Mouse (Mus musculus): ENCODE data around the gene Rpl15. TPM values are rescaled to one million over a fixed set of nuclear protein-coding genes. Genes with fewer than 3 reads are reported as not detected.
"Not testable (repeated sequence)": the region's sequence is repeated elsewhere in the genome, so short reads cannot be mapped to it uniquely, and the experiment has no call there.

The Rpl15 gene
- polyA plus RNA-seq, 1 experiment from 2014 or later = 203 TPM

DNA sequence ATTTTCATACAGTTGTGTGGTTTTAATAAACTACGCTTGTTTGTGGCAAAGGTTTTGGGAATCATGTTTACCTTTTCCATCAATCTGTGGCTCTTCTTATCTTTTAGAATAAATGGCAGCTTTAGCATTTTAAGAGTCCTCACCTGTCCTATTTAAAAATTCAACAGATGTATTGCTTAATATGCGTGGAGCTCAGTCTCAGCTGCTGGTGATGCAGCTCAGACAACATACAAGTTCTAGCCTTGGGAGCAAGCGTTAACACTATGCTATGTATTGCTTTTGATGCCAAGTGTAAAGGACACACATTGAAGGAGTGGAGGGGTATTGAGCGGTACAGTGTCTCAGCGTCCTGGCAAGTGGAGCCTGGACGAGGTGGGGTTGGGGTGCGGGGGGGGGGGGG is 475 bp upstream of the Rpl15 start:
- Histone ChIP-seq H3K36me3 (ENCODE audit: control insufficient read depth, insufficient read depth) (peaks cover 16% of the 10 kb centered on the region; the same call in 1 of the 2 replicates), H3K4me2 (ENCODE audit: low read depth, low read length) (peak overlapping the region; percentile 84), H3K4me1 (ENCODE audit: control insufficient read depth, insufficient read depth, low read length) (peaks cover 12% of the 10 kb centered on the region), H3K4me3 (ENCODE audit: low read length) (peak overlapping the region; percentile 97), H3K27me3 (ENCODE audit: control insufficient read depth, insufficient read depth, low read length) (no peaks in the 10 kb centered on the region), H3K9ac (ENCODE audit: low read length) (peak overlapping the region; percentile 92), H3K9me3 (replicated peaks; ENCODE audit: control insufficient read depth, low read length) (no peaks in the 10 kb centered on the region), H3K27ac (ENCODE audit: low read length) (no peak overlapping the region)
- 6% methylated on average over 7 of the region's 7 CpGs for WGBS
- no peak for ATAC-seq (replicated peaks; ENCODE audit: extremely low read depth, insufficient read depth, low FRiP score)

DNA sequence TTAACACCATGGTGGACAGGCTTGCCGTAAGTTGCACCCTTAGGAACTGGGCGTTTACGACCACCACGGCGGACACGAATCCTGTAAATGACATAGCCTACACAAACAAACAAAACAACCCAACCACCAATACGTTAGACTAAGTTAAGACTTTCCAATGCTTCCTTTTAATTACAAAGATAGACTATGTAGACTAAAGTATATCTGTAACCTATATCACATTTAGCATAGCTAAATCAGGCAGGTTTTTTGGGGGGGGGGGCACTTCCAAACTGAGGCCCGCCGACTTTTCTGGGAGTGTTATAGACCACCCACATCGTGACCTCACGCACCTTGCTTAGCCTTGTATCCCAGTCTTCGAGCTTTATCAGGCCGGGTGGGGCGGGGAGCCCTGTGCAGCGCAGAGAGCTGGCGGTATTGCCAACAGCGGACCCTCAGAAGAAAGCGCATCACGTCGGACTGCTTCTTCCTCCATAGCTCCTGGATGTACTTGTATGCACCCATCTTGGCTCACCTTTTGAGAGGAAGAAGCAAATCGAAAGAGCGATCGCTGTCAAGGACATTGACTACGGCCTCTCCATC is 1.2 kb downstream of the Rpl15 start:
- not testable (repeated sequence) for H3K9me3 ChIP-seq (replicated peaks; ENCODE audit: control insufficient read depth, low read length); H3K27me3 ChIP-seq (ENCODE audit: control insufficient read depth, insufficient read depth, low read length); ATAC-seq (replicated peaks; ENCODE audit: extremely low read depth, insufficient read depth, low FRiP score)
- Histone ChIP-seq H3K4me2 (ENCODE audit: low read depth, low read length) (peak overlapping the region; percentile 90), H3K27ac (ENCODE audit: low read length) (peak overlapping the region; percentile 86), H3K9ac (ENCODE audit: low read length) (peak overlapping the region; percentile 99), H3K4me1 (ENCODE audit: control insufficient read depth, insufficient read depth, low read length) (peaks cover 12% of the 10 kb centered on the region), H3K4me3 (ENCODE audit: low read length) (peak overlapping the region; percentile 97), H3K36me3 (ENCODE audit: control insufficient read depth, insufficient read depth) (peaks cover 18% of the 10 kb centered on the region; the same call in 1 of the 2 replicates)
- WGBS = under 1% methylated on average over 22 of the region's 24 CpGs

DNA sequence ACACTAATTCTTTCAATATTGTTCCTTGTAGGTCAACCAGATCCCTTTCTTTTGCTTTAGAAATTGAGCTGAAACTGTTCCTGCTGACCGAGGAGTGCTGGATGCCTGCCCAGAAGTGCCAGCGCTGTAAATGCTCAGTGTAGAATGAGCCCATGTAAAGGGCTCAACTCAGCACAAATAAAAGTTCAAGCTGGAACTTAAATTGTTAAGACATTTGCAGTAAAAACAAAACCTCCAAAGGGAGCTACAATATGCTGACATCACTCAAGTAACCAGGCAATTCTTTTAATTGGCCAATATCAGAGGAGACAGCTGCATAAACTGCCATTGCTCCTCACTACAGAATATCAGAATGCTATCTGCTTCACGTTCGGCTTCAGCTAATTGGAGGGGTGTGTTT is 7.8 kb downstream of the Rpl15 start:
- ATAC-seq (replicated peaks; ENCODE audit: extremely low read depth, insufficient read depth, low FRiP score) = peak; percentile 45; the same call in 1 of the 2 replicates
- 20% methylated on average over 4 of the region's 4 CpGs for WGBS
- Histone ChIP-seq H3K4me1 (ENCODE audit: control insufficient read depth, insufficient read depth, low read length) (peaks cover 4% of the 10 kb centered on the region), H3K27me3 (ENCODE audit: control insufficient read depth, insufficient read depth, low read length) (no peaks in the 10 kb centered on the region), H3K4me2 (ENCODE audit: low read depth, low read length) (peak overlapping the region; percentile 13; the same call in 1 of the 2 replicates), H3K4me3 (ENCODE audit: low read length) (no peak overlapping the region), H3K9ac (ENCODE audit: low read length) (no peak overlapping the region; the same call in 1 of the 2 replicates), H3K36me3 (ENCODE audit: control insufficient read depth, insufficient read depth) (peaks cover 15% of the 10 kb centered on the region; the same call in 1 of the 2 replicates), H3K9me3 (replicated peaks; ENCODE audit: control insufficient read depth, low read length) (no peaks in the 10 kb centered on the region; the same call in 1 of the 2 replicates), H3K27ac (ENCODE audit: low read length) (peak overlapping the region; percentile 27; the same call in 1 of the 2 replicates)

DNA sequence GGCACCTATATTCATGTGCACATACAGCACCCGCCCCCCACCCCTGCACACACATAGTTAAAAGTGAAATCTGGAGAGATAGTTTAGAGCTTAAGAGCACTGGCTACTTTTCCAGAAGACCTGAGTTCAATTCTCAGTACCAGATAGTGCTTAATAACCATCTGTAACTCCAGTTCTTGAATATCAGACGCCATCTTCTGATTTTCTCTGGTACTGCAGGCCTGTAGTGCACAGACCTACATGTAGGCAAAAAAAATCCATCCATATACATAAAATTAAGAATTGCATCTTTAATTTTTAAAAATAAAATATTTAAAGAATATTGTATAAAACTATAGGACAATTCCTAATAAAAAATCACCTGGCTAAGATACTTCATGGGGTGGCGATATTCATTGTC is 10.0 kb downstream of the Rpl15 start:
- H3K4me2 ChIP-seq (ENCODE audit: low read depth, low read length) = no peak overlapping the region
- no peak for ATAC-seq (replicated peaks; ENCODE audit: extremely low read depth, insufficient read depth, low FRiP score)
- H3K36me3 ChIP-seq (ENCODE audit: control insufficient read depth, insufficient read depth) = no peaks in the 10 kb centered on the region
- no peak overlapping the region for H3K9ac ChIP-seq (ENCODE audit: low read length)
- H3K4me1 ChIP-seq (ENCODE audit: control insufficient read depth, insufficient read depth, low read length) = peaks cover 3% of the 10 kb centered on the region
- H3K4me3 ChIP-seq (ENCODE audit: low read length) = no peak overlapping the region
- no peaks in the 10 kb centered on the region for H3K27me3 ChIP-seq (ENCODE audit: control insufficient read depth, insufficient read depth, low read length)
- H3K27ac ChIP-seq (ENCODE audit: low read length) = no peak overlapping the region
- no peaks in the 10 kb centered on the region; the same call in 1 of the 2 replicates for H3K9me3 ChIP-seq (replicated peaks; ENCODE audit: control insufficient read depth, low read length)
- 84% methylated on average over 3 of the region's 3 CpGs for WGBS

DNA sequence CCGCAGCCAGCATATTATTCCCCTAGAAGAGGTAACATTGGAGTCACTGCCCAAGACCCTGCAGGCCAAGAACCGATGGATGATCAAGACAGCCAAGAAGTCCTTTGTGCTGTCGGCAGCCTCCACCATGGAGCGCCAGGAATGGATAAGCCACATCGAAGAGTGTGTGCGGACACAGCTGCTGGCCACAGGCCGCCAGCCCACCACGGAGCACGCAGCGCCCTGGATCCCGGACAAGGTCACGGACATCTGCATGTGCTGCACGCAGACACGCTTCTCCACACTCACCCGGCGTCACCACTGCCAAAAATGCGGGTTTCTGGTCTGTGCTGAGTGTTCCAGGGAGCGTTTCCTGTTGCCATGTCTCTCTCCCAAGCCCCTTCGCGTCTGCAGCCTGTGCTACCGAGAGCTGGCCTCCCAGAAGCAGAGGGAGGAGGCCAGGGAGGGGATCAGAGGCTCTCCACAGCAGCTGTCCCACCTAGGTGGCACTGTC is 28.5 kb downstream of the Rpl15 start:
- H3K9ac ChIP-seq (ENCODE audit: low read length) = no peak overlapping the region
- no peak overlapping the region for H3K4me3 ChIP-seq (ENCODE audit: low read length)
- H3K9me3 ChIP-seq (replicated peaks; ENCODE audit: control insufficient read depth, low read length) = no peaks in the 10 kb centered on the region
- 74% methylated on average over 21 of the region's 21 CpGs for WGBS
- no peak overlapping the region for H3K27ac ChIP-seq (ENCODE audit: low read length)
- no peak for ATAC-seq (replicated peaks; ENCODE audit: extremely low read depth, insufficient read depth, low FRiP score)
- H3K4me2 ChIP-seq (ENCODE audit: low read depth, low read length) = no peak overlapping the region
- no peaks in the 10 kb centered on the region for H3K27me3 ChIP-seq (ENCODE audit: control insufficient read depth, insufficient read depth, low read length)
- no peaks in the 10 kb centered on the region for H3K36me3 ChIP-seq (ENCODE audit: control insufficient read depth, insufficient read depth)
- peaks cover 5% of the 10 kb centered on the region for H3K4me1 ChIP-seq (ENCODE audit: control insufficient read depth, insufficient read depth, low read length)

DNA sequence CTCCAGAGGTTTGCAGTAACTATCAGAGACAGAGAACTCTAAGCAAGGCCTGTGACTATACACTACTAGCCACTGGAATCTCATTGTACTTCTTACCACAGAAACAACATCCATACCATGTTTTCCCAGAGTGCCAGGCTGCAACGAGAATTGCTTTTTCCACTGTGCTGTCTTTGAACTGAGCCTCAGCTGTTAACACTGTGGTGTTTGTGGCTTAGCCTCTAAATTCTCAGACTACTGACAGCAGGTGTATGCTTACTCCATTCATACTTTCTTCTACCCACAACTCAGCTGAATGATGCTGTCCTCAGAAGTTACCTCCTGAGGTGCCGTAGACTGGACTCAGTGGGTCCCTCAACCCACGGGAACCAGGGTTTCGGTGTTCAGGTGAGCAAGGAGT is 29.4 kb downstream of the Rpl15 start:
- Histone ChIP-seq H3K9me3 (replicated peaks; ENCODE audit: control insufficient read depth, low read length) (no peaks in the 10 kb centered on the region), H3K4me3 (ENCODE audit: low read length) (no peak overlapping the region), H3K9ac (ENCODE audit: low read length) (no peak overlapping the region), H3K4me1 (ENCODE audit: control insufficient read depth, insufficient read depth, low read length) (peaks cover 5% of the 10 kb centered on the region), H3K27me3 (ENCODE audit: control insufficient read depth, insufficient read depth, low read length) (no peaks in the 10 kb centered on the region), H3K4me2 (ENCODE audit: low read depth, low read length) (no peak overlapping the region), H3K27ac (ENCODE audit: low read length) (no peak overlapping the region), H3K36me3 (ENCODE audit: control insufficient read depth, insufficient read depth) (no peaks in the 10 kb centered on the region)
- WGBS = 85% methylated on average over 4 of the region's 4 CpGs
- ATAC-seq (replicated peaks; ENCODE audit: extremely low read depth, insufficient read depth, low FRiP score) = no peak

DNA sequence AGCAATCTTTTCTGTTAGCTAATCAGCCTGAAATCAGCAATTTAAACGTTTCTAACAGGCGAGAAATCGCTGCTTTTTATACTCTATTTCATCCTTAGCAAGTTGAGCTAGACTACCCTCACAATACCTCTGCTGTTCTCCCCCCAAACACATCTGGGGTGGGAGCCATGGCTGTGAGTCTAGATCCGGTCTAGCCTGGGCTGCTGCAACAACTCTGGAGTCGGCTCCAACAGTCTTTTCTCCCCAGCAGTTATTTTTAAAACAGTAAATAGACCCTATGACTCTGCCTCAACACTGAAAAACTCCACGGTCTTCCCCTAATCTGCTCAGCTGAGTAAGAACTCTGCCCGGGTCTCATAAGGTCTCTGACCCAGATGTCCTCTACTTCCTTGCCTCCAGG is 31.1 kb downstream of the Rpl15 start:
- Histone ChIP-seq H3K36me3 (ENCODE audit: control insufficient read depth, insufficient read depth) (no peaks in the 10 kb centered on the region), H3K9ac (ENCODE audit: low read length) (no peak overlapping the region; the same call in 1 of the 2 replicates), H3K9me3 (replicated peaks; ENCODE audit: control insufficient read depth, low read length) (no peaks in the 10 kb centered on the region), H3K4me3 (ENCODE audit: low read length) (no peak overlapping the region), H3K27ac (ENCODE audit: low read length) (no peak overlapping the region), H3K27me3 (ENCODE audit: control insufficient read depth, insufficient read depth, low read length) (no peaks in the 10 kb centered on the region), H3K4me2 (ENCODE audit: low read depth, low read length) (no peak overlapping the region), H3K4me1 (ENCODE audit: control insufficient read depth, insufficient read depth, low read length) (peaks cover 5% of the 10 kb centered on the region)
- ATAC-seq (replicated peaks; ENCODE audit: extremely low read depth, insufficient read depth, low FRiP score) = no peak
- whole genome bisulfite sequencing = 61% methylated on average over 7 of the region's 7 CpGs

DNA sequence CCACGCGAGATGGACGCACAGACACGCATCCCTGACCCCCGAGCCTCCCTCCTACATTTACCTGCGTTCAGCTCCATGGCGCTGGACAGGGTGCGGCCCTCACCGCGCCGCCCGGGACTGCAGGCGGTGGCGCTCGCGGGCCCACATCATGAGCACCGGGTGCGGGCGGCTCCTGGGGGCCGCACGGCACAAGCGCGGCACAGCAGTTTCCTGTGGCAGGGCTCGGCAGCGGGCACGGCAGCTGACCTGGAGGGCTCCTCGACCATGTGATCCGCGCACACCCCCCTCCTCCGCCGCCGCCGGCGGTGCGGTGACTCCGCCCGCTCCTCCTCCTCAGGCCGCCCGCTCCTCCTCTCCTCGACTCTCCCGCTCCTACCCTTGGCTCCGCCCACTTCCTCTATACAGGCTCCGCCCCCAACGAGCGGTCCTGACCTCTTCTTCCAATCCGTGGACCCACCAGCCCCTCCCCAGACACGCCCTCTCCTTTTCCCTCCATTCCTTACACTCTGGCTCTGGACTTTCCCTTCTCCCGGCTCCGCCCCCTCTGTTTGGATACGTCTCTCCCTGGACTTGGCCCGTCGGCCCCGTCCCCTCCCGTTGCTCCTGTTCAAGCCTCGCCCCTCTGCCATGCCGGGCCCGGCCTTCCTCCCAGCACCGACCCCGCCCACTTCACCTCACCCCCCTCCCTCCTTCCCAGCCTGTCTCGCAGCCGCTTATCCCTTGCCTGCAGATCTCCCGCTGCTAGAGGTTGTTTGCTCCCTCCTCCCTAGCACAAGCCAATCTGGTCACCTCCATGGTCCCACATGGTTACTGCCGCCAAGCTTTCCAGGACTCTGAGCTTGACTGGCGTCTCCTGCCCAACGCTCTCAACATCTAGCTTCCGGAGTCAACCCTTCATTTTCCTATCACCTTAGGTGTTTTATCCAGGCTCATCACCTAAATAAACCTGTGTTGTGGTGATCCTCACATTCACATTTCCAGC is 32.1 kb downstream of the Rpl15 start, which contains the start of gene Nr1d2:
Nr1d2 (minus strand) TSS at position 378 of the 982 bp plus-strand sequence.
- under 1% methylated on average over 53 of the region's 66 CpGs for WGBS
- peak within 1 kb of the TSS; percentile 79 for H3K9ac ChIP-seq (ENCODE audit: low read length)
- H3K27ac ChIP-seq (ENCODE audit: low read length) = peak within 1 kb of the TSS; percentile 93
- no peaks in the 10 kb centered on the region for H3K9me3 ChIP-seq (replicated peaks; ENCODE audit: control insufficient read depth, low read length)
- peak; percentile 89 for ATAC-seq (replicated peaks; ENCODE audit: extremely low read depth, insufficient read depth, low FRiP score)
- no peaks in the 10 kb centered on the region for H3K27me3 ChIP-seq (ENCODE audit: control insufficient read depth, insufficient read depth, low read length)
- H3K36me3 ChIP-seq (ENCODE audit: control insufficient read depth, insufficient read depth) = no peaks in the 10 kb centered on the region
- H3K4me3 ChIP-seq (ENCODE audit: low read length) = peak within 1 kb of the TSS; percentile 77
- peaks cover 10% of the 10 kb centered on the region for H3K4me1 ChIP-seq (ENCODE audit: control insufficient read depth, insufficient read depth, low read length)
- peak within 1 kb of the TSS; percentile 76 for H3K4me2 ChIP-seq (ENCODE audit: low read depth, low read length)
